Mouse (Mus musculus): ENCODE measurements around the gene Dhx33. TPM values are rescaled to one million over a fixed set of nuclear protein-coding genes. Genes with fewer than 3 reads are reported as not detected.

Dhx33 gene
- polyA plus RNA-seq (2015; fragmentation: Nextera tagmentation; extraction: Ambion mirVana), result 14.3 and 15.7 TPM in 2 replicates

GRCm38 (mm10) chr11:71004316-71004773 is at the start of gene Dhx33:
Dhx33 (minus strand) TSS chr11:71004437.
- H3K9me3 ChIP-seq, result no peaks in the 10 kb centered on the region
- H3K4me1 ChIP-seq (replicated peaks), result peaks cover 23% of the 10 kb centered on the region
- H3K27ac ChIP-seq (replicated peaks), result peak within 1 kb of the TSS; percentile 84
- peaks cover 13% of the 10 kb centered on the region for H3K36me3 ChIP-seq
- H3K27me3 ChIP-seq, result no peaks in the 10 kb centered on the region
- H3K4me2 ChIP-seq, result peak within 1 kb of the TSS; percentile 90
- H3K9ac ChIP-seq, result peak within 1 kb of the TSS; percentile 76
- WGBS, result under 1% methylated on average over 35 of the region's 35 CpGs
- peak; percentile 99 for ATAC-seq (ENCODE audit: low FRiP score, low read depth)
- peak within 1 kb of the TSS; percentile 95 for H3K4me3 ChIP-seq

GRCm38 (mm10) chr11:71052554-71052953 is 48.3 kb upstream of the Dhx33 start:
- Histone ChIP-seq H3K27ac (replicated peaks) (no peak overlapping the region), H3K9ac (no peak overlapping the region), H3K9me3 (no peaks in the 10 kb centered on the region), H3K4me1 (replicated peaks) (no peaks in the 10 kb centered on the region), H3K4me3 (no peak overlapping the region), H3K4me2 (no peak overlapping the region), H3K36me3 (no peaks in the 10 kb centered on the region), H3K27me3 (no peaks in the 10 kb centered on the region)
- WGBS, result 3% methylated on average over 1 of the region's 1 CpGs
- ATAC-seq (ENCODE audit: low FRiP score, low read depth), result 0 out of 2 replicates have a peak, but pooled peaks have one; percentile 42

- 93% methylated on average over 5 of the region's 5 CpGs for WGBS
- no peak overlapping the region for H3K4me3 ChIP-seq
- no peak overlapping the region for H3K9ac ChIP-seq
- H3K27ac ChIP-seq (replicated peaks), result no peak overlapping the region
- H3K4me2 ChIP-seq, result no peak overlapping the region
- no peak for ATAC-seq (ENCODE audit: low FRiP score, low read depth)
- H3K4me1 ChIP-seq (replicated peaks), result no peaks in the 10 kb centered on the region
- no peaks in the 10 kb centered on the region for H3K9me3 ChIP-seq
- no peaks in the 10 kb centered on the region for H3K36me3 ChIP-seq
- H3K27me3 ChIP-seq, result no peaks in the 10 kb centered on the region
These were observed 35.5 kb upstream of the Dhx33 start for GRCm38 (mm10) chr11:71039526-71040298.

DNA sequence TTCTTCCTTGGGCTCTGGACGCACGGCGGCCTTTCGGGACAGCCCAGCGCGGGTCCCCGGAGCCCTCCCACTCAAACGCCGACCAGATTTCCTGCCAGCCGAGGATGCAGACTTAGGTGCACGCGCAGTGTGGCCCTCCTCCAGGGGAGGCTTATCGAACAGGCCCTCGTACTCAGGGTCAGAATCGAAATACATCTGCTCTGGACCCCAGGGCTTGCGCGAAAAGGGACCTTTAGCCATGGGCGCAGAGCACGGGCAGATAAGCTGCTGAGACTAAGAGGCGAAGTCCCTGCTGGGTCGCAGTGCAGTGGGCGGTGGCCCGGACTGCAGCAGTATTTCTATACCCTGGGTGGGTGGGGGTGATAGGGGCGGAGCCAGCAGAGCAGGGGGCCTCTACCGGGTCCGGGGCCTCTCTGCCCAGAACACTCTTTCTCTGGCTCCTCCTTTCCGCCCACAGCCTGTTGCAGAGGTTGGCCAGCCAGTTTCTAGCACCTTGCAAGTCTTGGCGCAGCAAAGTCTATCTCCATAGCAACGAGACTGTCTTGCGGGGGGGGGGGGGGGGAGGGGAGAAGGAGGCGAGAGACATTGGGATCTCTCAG is 29.0 kb upstream of the Dhx33 start, which contains the start of gene 6330403K07Rik:
Gene 6330403K07Rik (minus strand): TSS at position 351 of the 599 bp plus-strand sequence.
- Histone ChIP-seq H3K36me3 (no peaks in the 10 kb centered on the region), H3K9ac (peak within 1 kb of the TSS; percentile 73), H3K27me3 (no peaks in the 10 kb centered on the region), H3K4me3 (peak within 1 kb of the TSS; percentile 51), H3K4me1 (replicated peaks) (peaks cover 30% of the 10 kb centered on the region), H3K9me3 (no peaks in the 10 kb centered on the region), H3K27ac (replicated peaks) (peak within 1 kb of the TSS; percentile 96), H3K4me2 (peak within 1 kb of the TSS; percentile 80)
- 1% methylated on average over 29 of the region's 31 CpGs for WGBS
- ATAC-seq (ENCODE audit: low FRiP score, low read depth), result peak; percentile 97

DNA sequence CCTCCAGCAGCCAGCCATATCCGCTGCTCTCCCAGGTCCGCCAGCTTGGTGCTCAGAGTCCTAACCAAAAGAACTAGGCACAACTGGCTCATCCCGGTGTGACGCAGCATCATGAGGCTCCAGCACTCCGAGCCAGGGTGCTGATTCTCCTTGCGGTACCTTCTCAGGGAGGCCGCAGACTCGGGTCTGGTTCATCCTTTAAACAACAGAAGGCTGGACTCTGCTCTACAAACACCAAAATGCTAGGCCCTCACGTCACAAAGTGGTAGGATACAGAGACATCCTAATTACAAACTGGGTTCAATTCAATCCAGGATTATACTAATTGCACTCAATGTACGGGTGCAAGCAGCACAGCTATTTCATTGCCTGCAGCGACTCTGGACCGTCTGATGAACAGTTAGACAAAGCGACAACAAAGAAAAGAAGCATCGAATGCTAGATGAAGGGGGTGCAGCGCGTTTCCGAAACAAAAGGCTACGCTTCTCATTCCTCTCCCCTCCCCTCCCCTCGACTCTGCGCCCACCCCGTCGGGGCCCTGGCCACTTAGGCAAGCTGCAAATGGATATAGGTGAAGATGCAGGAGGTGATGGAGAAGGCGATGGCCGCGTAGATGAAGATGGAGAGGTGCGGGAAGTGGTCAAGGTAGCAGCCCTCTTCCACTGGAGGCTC is 28.4 kb upstream of the Dhx33 start:
- Histone ChIP-seq H3K4me3 (peak overlapping the region; percentile 51), H3K27me3 (no peaks in the 10 kb centered on the region), H3K27ac (replicated peaks) (peak overlapping the region; percentile 96), H3K36me3 (no peaks in the 10 kb centered on the region; the same call in 1 of the 2 replicates), H3K4me1 (replicated peaks) (peaks cover 30% of the 10 kb centered on the region), H3K9me3 (no peaks in the 10 kb centered on the region), H3K9ac (peak overlapping the region; percentile 73), H3K4me2 (peak overlapping the region; percentile 80)
- ATAC-seq (ENCODE audit: low FRiP score, low read depth), result peak; percentile 12
- 3% methylated on average over 26 of the region's 26 CpGs for whole genome bisulfite sequencing

DNA sequence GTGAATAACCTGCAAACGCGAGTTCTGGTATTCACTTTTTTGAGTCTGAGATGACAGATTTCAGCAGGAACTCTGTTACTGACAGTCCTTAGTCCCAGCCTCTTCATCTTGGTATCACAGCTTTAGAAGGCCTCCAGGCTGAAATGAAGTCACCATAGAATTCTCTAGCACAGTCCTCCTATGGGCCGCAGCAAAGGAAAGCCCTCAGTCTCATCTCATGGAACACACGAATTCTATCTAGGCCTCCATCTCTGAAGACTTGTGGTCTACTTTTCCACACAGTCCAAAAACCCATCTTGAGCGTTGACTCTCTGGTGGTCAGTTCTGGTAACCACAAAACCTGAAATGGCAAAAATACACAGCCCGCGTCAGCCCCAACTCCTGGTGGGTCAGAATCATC is 27.8 kb upstream of the Dhx33 start:
- H3K4me1 ChIP-seq (replicated peaks), result peaks cover 30% of the 10 kb centered on the region
- ATAC-seq (ENCODE audit: low FRiP score, low read depth), result no peak
- H3K27ac ChIP-seq (replicated peaks), result peak overlapping the region; percentile 96
- no peaks in the 10 kb centered on the region for H3K27me3 ChIP-seq
- H3K36me3 ChIP-seq, result peaks cover 4% of the 10 kb centered on the region
- peak overlapping the region; percentile 73 for H3K9ac ChIP-seq
- WGBS, result 46% methylated on average over 7 of the region's 7 CpGs
- no peaks in the 10 kb centered on the region for H3K9me3 ChIP-seq
- peak overlapping the region; percentile 80 for H3K4me2 ChIP-seq
- H3K4me3 ChIP-seq, result peak overlapping the region; percentile 51

- Histone ChIP-seq H3K4me2 (no peak overlapping the region), H3K4me1 (replicated peaks) (peaks cover 30% of the 10 kb centered on the region), H3K9me3 (no peaks in the 10 kb centered on the region), H3K27ac (replicated peaks) (no peak overlapping the region), H3K27me3 (no peaks in the 10 kb centered on the region), H3K9ac (no peak overlapping the region), H3K36me3 (peaks cover 27% of the 10 kb centered on the region), H3K4me3 (no peak overlapping the region)
- no peak for ATAC-seq (ENCODE audit: low FRiP score, low read depth)
- WGBS, result 72% methylated on average over 3 of the region's 3 CpGs
These were observed 25.3 kb upstream of the Dhx33 start for GRCm38 (mm10) chr11:71029403-71030118.

DNA sequence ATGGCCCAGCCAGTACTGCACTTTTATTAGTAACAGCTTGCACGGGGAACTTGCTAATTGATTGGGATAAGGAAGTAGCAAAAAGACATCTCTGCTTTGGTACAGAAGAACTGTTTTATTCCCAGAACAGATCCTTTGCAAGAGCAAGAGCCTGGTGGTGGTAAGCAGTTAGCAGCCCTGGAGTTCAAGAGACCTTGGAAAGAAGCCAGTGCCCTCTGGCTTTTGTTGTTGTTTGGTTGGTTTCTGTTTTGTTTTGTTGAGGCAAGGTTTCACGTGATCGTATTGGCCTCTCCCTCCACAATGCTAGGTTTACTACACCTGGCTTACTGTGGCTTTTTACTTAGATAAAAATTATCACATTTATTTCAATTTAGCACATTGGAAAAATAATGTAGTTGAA is 24.0 kb upstream of the Dhx33 start:
- H3K4me2 ChIP-seq, result no peak overlapping the region
- no peak for ATAC-seq (ENCODE audit: low FRiP score, low read depth)
- H3K9me3 ChIP-seq, result no peaks in the 10 kb centered on the region
- no peak overlapping the region for H3K4me3 ChIP-seq
- peaks cover 27% of the 10 kb centered on the region for H3K36me3 ChIP-seq
- no peak overlapping the region for H3K27ac ChIP-seq (replicated peaks)
- H3K27me3 ChIP-seq, result no peaks in the 10 kb centered on the region
- peaks cover 20% of the 10 kb centered on the region for H3K4me1 ChIP-seq (replicated peaks)
- H3K9ac ChIP-seq, result no peak overlapping the region
- WGBS, result 73% methylated on average over 3 of the region's 3 CpGs

DNA sequence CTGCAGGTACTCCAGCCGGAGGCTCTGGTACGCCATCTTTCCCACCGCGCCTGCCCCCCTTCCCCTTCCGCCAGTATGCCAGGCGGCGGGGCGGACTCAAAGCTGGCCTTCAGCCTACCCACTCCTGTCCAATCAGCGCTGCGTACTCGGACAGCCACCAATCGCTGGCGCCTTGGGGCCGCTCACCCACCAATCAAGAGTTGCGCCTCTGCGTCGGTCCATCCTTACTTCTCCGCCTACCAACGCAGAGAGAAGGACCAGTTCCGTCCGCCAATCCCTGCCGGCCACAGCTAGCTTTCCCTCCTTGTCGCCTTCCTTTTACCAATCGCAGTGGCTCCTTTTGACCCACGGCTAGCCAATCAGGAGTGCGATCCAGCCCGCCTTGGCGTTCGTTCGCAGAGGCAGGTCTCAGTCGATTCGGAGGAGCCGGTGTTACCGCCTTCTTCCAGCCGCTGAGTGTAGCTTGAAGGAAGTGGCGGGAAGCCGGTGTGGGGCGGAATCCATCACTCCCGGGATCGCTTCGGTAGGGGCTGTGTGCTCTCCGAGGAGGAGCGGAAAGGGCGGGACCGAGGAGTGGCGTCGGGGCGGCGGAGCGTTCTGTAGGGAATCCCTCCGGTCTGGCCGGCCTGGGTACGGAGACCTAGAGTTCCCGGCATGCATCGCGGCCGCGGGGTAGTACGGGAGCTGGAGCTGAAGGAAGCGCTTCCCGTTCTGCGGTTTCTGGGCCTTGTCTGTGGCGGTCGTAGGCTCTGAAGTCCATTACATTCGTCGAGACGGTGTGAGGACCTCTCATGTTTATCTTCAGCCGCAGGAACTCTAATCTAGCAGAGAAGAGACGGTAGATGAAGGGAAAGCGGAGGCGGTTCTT is 15.2 kb upstream of the Dhx33 start, which contains the start of the genes Mis12 and Derl2:
Gene Mis12 (plus strand): TSS at position 411 of the 868 bp plus-strand sequence.
Gene Derl2 (minus strand): TSS at position 641 of the 868 bp plus-strand sequence.
- no peaks in the 10 kb centered on the region for H3K27me3 ChIP-seq
- under 1% methylated on average over 71 of the region's 71 CpGs for WGBS
- H3K4me2 ChIP-seq, result peak within 1 kb of the TSS; percentile 79
- no peaks in the 10 kb centered on the region for H3K36me3 ChIP-seq
- peak; percentile 100 for ATAC-seq (ENCODE audit: low FRiP score, low read depth)
- peaks cover 52% of the 10 kb centered on the region for H3K4me1 ChIP-seq (replicated peaks)
- H3K9me3 ChIP-seq, result no peaks in the 10 kb centered on the region
- peak within 1 kb of the TSS; percentile 88 for H3K27ac ChIP-seq (replicated peaks)
- H3K9ac ChIP-seq, result peak within 1 kb of the TSS; percentile 90
- peak within 1 kb of the TSS; percentile 90 for H3K4me3 ChIP-seq

GRCm38 (mm10) chr11:71018416-71019200 is 14.4 kb upstream of the Dhx33 start:
- Histone ChIP-seq H3K4me2 (peak overlapping the region; percentile 70), H3K27me3 (no peaks in the 10 kb centered on the region), H3K36me3 (no peaks in the 10 kb centered on the region), H3K4me1 (replicated peaks) (peaks cover 52% of the 10 kb centered on the region), H3K9ac (peak overlapping the region; percentile 90), H3K9me3 (no peaks in the 10 kb centered on the region), H3K27ac (replicated peaks) (peak overlapping the region; percentile 86), H3K4me3 (peak overlapping the region; percentile 90)
- peak; percentile 32; the same call in 1 of the 2 replicates for ATAC-seq (ENCODE audit: low FRiP score, low read depth)
- 6% methylated on average over 28 of the region's 28 CpGs for WGBS
